Comparison of ENCODE assay signal across 8 mouse cellular contexts in genomic region chr9:62847694-62848093, GRCm38 (mm10). TPM values are rescaled to one million over a fixed set of nuclear protein-coding genes. Genes with fewer than 3 reads are reported as not detected.
DNase-seq lines count a peak whose midpoint lies in the region; ATAC-seq and TF ChIP-seq lines count a peak whose summit lies in the region.

No protein-coding gene starts in this region.

- TF ChIP-seq CTCF in embryonic fibroblast, embryonic 13.5 days (IDR thresholded peaks at IDR 0.05; ENCODE audit: borderline replicate concordance, insufficient read depth, low read length): peak; percentile 87
- TF ChIP-seq CTCF in liver, adult 2 months (IDR thresholded peaks at IDR 0.05; ENCODE audit: low read depth, low read length): peak; percentile 98

- no peaks in the 10 kb centered on the region for H3K27me3 ChIP-seq in heart, embryonic 10.5 days (ENCODE audit: insufficient read depth, poor library complexity, severe bottlenecking)
- no peaks in the 10 kb centered on the region for H3K27me3 ChIP-seq in kidney, embryonic 15.5 days
- H3K27me3 ChIP-seq in liver, adult 2 months (ENCODE audit: control insufficient read depth, insufficient read depth, low read length): no peaks in the 10 kb centered on the region
- H3K27me3 ChIP-seq in myocyte (ENCODE audit: control insufficient read depth, insufficient read depth, insufficient read length): no peaks in the 10 kb centered on the region
- no peaks in the 10 kb centered on the region for H3K27me3 ChIP-seq in stomach, embryonic 15.5 days (replicated peaks)

- ATAC-seq in kidney, embryonic 15.5 days (replicated peaks; ENCODE audit: low FRiP score): peak; percentile 67
- peak; percentile 54; the same call in 1 of the 2 replicates for ATAC-seq in stomach, embryonic 15.5 days (ENCODE audit: insufficient read depth, low FRiP score, low read depth)

- H3K9ac ChIP-seq in kidney, embryonic 15.5 days: no peak overlapping the region
- no peak overlapping the region for H3K9ac ChIP-seq in liver, adult 2 months (ENCODE audit: low read depth, low read length)
- no peak overlapping the region for H3K9ac ChIP-seq in stomach, embryonic 15.5 days

- H3K79me2 ChIP-seq in liver, adult 2 months (ENCODE audit: control insufficient read depth, insufficient read depth, low read length): no peaks in the 10 kb centered on the region
- H3K79me2 ChIP-seq in myocyte (ENCODE audit: control insufficient read depth, insufficient read depth): no peaks in the 10 kb centered on the region

- no peak overlapping the region for H3ac ChIP-seq in myocyte (ENCODE audit: control insufficient read depth, insufficient read length)

- no peaks in the 10 kb centered on the region for H3K9me3 ChIP-seq in heart, embryonic 10.5 days
- no peaks in the 10 kb centered on the region for H3K9me3 ChIP-seq in kidney, embryonic 15.5 days (replicated peaks)
- no peaks in the 10 kb centered on the region for H3K9me3 ChIP-seq in stomach, embryonic 15.5 days

- peaks cover 27% of the 10 kb centered on the region for H3K36me3 ChIP-seq in heart, embryonic 10.5 days
- peaks cover 40% of the 10 kb centered on the region for H3K36me3 ChIP-seq in kidney, embryonic 15.5 days
- H3K36me3 ChIP-seq in liver, adult 2 months (ENCODE audit: control insufficient read depth, insufficient read depth, low read length): no peaks in the 10 kb centered on the region
- H3K36me3 ChIP-seq in myocyte (ENCODE audit: control insufficient read depth, insufficient read depth): no peaks in the 10 kb centered on the region
- H3K36me3 ChIP-seq in stomach, embryonic 15.5 days: no peaks in the 10 kb centered on the region; the same call in 1 of the 2 replicates

- no peak overlapping the region for H3K4me3 ChIP-seq in embryonic fibroblast, embryonic 13.5 days (ENCODE audit: insufficient read depth, low read length)
- no peak overlapping the region for H3K4me3 ChIP-seq in heart, embryonic 10.5 days
- no peak overlapping the region for H3K4me3 ChIP-seq in kidney, embryonic 15.5 days (replicated peaks)
- H3K4me3 ChIP-seq in liver, adult 2 months (ENCODE audit: insufficient read depth, low read depth, low read length): no peak overlapping the region
- no peak overlapping the region for H3K4me3 ChIP-seq in myocyte
- no peak overlapping the region for H3K4me3 ChIP-seq in stomach, embryonic 15.5 days (replicated peaks)

- H3K4me2 ChIP-seq in kidney, embryonic 15.5 days: no peak overlapping the region
- H3K4me2 ChIP-seq in myocyte (ENCODE audit: low read depth): peak overlapping the region; percentile 21
- H3K4me2 ChIP-seq in stomach, embryonic 15.5 days: no peak overlapping the region

- H3K4me1 ChIP-seq in embryonic fibroblast, embryonic 13.5 days (ENCODE audit: control insufficient read depth, insufficient read depth, low read length): no peaks in the 10 kb centered on the region
- peaks cover 22% of the 10 kb centered on the region for H3K4me1 ChIP-seq in heart, embryonic 10.5 days
- H3K4me1 ChIP-seq in kidney, embryonic 15.5 days: peaks cover 19% of the 10 kb centered on the region
- no peaks in the 10 kb centered on the region for H3K4me1 ChIP-seq in liver, adult 2 months (ENCODE audit: control insufficient read depth, insufficient read depth, low read length)
- peaks cover 6% of the 10 kb centered on the region for H3K4me1 ChIP-seq in stomach, embryonic 15.5 days

- peak; percentile 91 to 92 for DNase-seq in B cell, adult 2 months
- DNase-seq in adrenal gland, postnatal 4 days (ENCODE audit: low spot score in 2 of 2): peak; percentile 72 to 78
- peak; percentile 92 for DNase-seq in heart, embryonic 10.5 days (ENCODE audit: low spot score)
- DNase-seq in liver, adult 2 months (ENCODE audit: extremely low read depth, low read depth, low spot score): peak; percentile 45

- H3K27ac ChIP-seq in embryonic fibroblast, embryonic 13.5 days (ENCODE audit: insufficient read depth, low read length): no peak overlapping the region
- H3K27ac ChIP-seq in heart, embryonic 10.5 days: peak overlapping the region; percentile 24; the same call in 1 of the 2 replicates
- no peak overlapping the region for H3K27ac ChIP-seq in kidney, embryonic 15.5 days
- H3K27ac ChIP-seq in liver, adult 2 months (replicated peaks; ENCODE audit: insufficient read depth, low read depth, low read length): no peak overlapping the region
- no peak overlapping the region for H3K27ac ChIP-seq in stomach, embryonic 15.5 days

- no peak for TF ChIP-seq POLR2A in embryonic fibroblast, embryonic 13.5 days (IDR thresholded peaks at IDR 0.05; ENCODE audit: low read depth, low read length)
- TF ChIP-seq POLR2A in liver, adult 2 months (IDR thresholded peaks at IDR 0.05; ENCODE audit: extremely low read depth, insufficient read depth, low read length): no peak
- TF ChIP-seq POLR2A in myocyte (IDR thresholded peaks at IDR 0.05; ENCODE audit: insufficient read length, low read depth): no peak

- 3% methylated on average over 3 of the region's 3 CpGs for WGBS in heart, embryonic 10.5 days
- WGBS in kidney, embryonic 15.5 days: 7% methylated on average over 3 of the region's 3 CpGs
- WGBS in liver, adult 2 months: 0% methylated on average over 3 of the region's 3 CpGs
- WGBS in stomach, embryonic 15.5 days: 2% methylated on average over 3 of the region's 3 CpGs

TF ChIP-seq in myocyte, 11 proteins besides CTCF, POLR2A, EP300 and RAD21:
- no peak for TF ChIP-seq REST (IDR thresholded peaks at IDR 0.05; ENCODE audit: insufficient read depth, insufficient read length)
- no peak for TF ChIP-seq CEBPB (IDR thresholded peaks at IDR 0.05; ENCODE audit: insufficient read depth, poor library complexity, severe bottlenecking)
- TF ChIP-seq SRF (IDR thresholded peaks at IDR 0.05; ENCODE audit: control insufficient read depth, insufficient read length, low read depth): no peak
- TF ChIP-seq E2F4 (IDR thresholded peaks at IDR 0.05; ENCODE audit: insufficient read depth): no peak
TF ChIP-seq in myocyte: peak in this region for 0.

RNA-seq across cellular contexts. Expression of gene Cln6, which starts 9.1 kb away (rescaled TPM):
- total RNA-seq in adrenal gland, postnatal 4 days (2021): 10 to 100 TPM; 37.5 to 38.1 TPM
- polyA plus RNA-seq in embryonic fibroblast, embryonic 13.5 days (2011; ENCODE audit: insufficient read length, low read depth, missing spikeins): 33.7 and 43.3 TPM in 2 replicates
- polyA plus RNA-seq in heart, embryonic 10.5 days (2016; fragmentation: Nextera tagmentation; extraction: Ambion mirVana): 17.7 and 21.4 TPM in 2 replicates
- 23.2 and 27.1 TPM in 2 replicates for polyA plus RNA-seq in kidney, embryonic 15.5 days (2015; fragmentation: Nextera tagmentation; extraction: Ambion mirVana)
- 1.2 and 2.3 TPM in 2 replicates for total RNA-seq in liver, adult 2 months (2014; rRNA removed)
- polyA plus RNA-seq in liver, adult 2 months (2012; rRNA removed): 4.6 and 9.1 TPM in 2 replicates
- 25.9 TPM for polyA plus RNA-seq in myocyte (2012; fragmentation: generic; extraction: Trizol)
- 22.3 and 24.3 TPM in 2 replicates for polyA plus RNA-seq in stomach, embryonic 15.5 days (2015; fragmentation: Nextera tagmentation; extraction: Ambion mirVana)

RNA-seq across cellular contexts. Expression of gene Calml4, which starts 10.2 kb away (rescaled TPM):
- total RNA-seq in adrenal gland, postnatal 4 days (2021): 10 to 100 TPM; 23.4 to 47.3 TPM
- polyA plus RNA-seq in embryonic fibroblast, embryonic 13.5 days (2011; ENCODE audit: insufficient read length, low read depth, missing spikeins): 2.9 and 7.5 TPM in 2 replicates
- 0.31 and 0.94 TPM in 2 replicates for polyA plus RNA-seq in heart, embryonic 10.5 days (2016; fragmentation: Nextera tagmentation; extraction: Ambion mirVana)
- polyA plus RNA-seq in kidney, embryonic 15.5 days (2015; fragmentation: Nextera tagmentation; extraction: Ambion mirVana): 102 and 107 TPM in 2 replicates
- 0.54 and 3.4 TPM in 2 replicates for total RNA-seq in liver, adult 2 months (2014; rRNA removed)
- 0.46 and 1.8 TPM in 2 replicates for polyA plus RNA-seq in liver, adult 2 months (2012; rRNA removed)
- 14.0 TPM for polyA plus RNA-seq in myocyte (2012; fragmentation: generic; extraction: Trizol)
- polyA plus RNA-seq in stomach, embryonic 15.5 days (2015; fragmentation: Nextera tagmentation; extraction: Ambion mirVana): 55.5 and 58.4 TPM in 2 replicates

RNA-seq across cellular contexts. Expression of gene Fem1b, which starts 36.0 kb away (rescaled TPM):
- 10 to 100 TPM; 44.0 to 50.4 TPM for total RNA-seq in adrenal gland, postnatal 4 days (2021)
- polyA plus RNA-seq in embryonic fibroblast, embryonic 13.5 days (2011; ENCODE audit: insufficient read length, low read depth, missing spikeins): 37.3 and 41.2 TPM in 2 replicates
- 21.1 and 21.2 TPM in 2 replicates for polyA plus RNA-seq in heart, embryonic 10.5 days (2016; fragmentation: Nextera tagmentation; extraction: Ambion mirVana)
- polyA plus RNA-seq in kidney, embryonic 15.5 days (2015; fragmentation: Nextera tagmentation; extraction: Ambion mirVana): 22.7 and 23.2 TPM in 2 replicates
- total RNA-seq in liver, adult 2 months (2014; rRNA removed): 12.4 and 12.7 TPM in 2 replicates
- 3.2 and 3.3 TPM in 2 replicates for polyA plus RNA-seq in liver, adult 2 months (2012; rRNA removed)
- polyA plus RNA-seq in myocyte (2012; fragmentation: generic; extraction: Trizol): 16.5 TPM
- polyA plus RNA-seq in stomach, embryonic 15.5 days (2015; fragmentation: Nextera tagmentation; extraction: Ambion mirVana): 17.1 and 18.7 TPM in 2 replicates
